Mouse (Mus musculus) pancreas, adult 10 weeks (tissue): Measurements from ENCODE around the gene Itga10. TPM values are rescaled to one million over a fixed set of nuclear protein-coding genes. Genes with fewer than 3 reads are reported as not detected.

Source experiments
- polyA plus RNA-seq: library from polyadenylated mRNA; stranded (reverse); fragments of 350-450 nt; fragmentation: Illumina TruSeq; extraction: RNeasy Lipid Tissue Mini Kit (QIAGEN cat#74804); gene quantifications from one replicate; pipeline ENCODE4 v1.2.3, GENCODE M21; 2015; ENCODE audit warnings: low read depth, low replicate concordance; ENCODE audit not compliant: insufficient read depth

Itga10 gene
- polyA plus RNA-seq: 3.6 TPM

DNA sequence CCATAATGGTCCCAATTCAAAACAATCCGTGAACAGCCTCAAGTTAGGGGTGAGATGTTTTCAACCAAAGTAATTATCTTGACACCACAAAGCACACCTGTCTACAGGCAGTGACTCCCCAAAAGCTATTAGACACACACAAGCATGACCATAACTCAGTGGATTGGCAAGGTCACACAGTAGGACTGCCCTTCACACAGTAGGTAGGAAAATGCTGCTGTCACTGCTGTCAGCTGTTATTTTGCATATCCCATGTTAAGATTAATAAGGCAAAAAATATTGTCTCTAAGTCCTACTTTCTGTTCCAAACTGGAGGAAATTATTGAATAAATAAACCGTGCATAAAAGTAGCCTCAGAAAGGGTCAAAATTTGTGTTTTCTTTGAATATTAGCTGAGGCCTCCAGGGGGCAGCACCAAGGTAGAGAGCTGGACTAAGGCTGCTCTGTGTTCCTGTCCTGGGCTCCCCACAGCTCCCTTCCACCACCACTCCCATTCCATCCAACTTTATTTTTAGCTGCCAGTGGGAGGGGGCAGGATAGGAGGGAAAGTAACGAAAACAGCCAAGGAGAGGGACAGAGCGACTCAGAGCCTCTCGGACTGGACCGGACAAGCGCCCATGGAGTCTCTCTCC lies at the start of gene Itga10:
Gene Itga10 (plus strand): TSS at position 567 of the 632 bp plus-strand sequence.

GRCm38 (mm10) chr3:96596228-96596707 lies 49.1 kb upstream of the Itga10 start, which contains the start of gene Ankrd34a:
Gene Ankrd34a, plus strand, starts transcription at chr3:96596636.

DNA sequence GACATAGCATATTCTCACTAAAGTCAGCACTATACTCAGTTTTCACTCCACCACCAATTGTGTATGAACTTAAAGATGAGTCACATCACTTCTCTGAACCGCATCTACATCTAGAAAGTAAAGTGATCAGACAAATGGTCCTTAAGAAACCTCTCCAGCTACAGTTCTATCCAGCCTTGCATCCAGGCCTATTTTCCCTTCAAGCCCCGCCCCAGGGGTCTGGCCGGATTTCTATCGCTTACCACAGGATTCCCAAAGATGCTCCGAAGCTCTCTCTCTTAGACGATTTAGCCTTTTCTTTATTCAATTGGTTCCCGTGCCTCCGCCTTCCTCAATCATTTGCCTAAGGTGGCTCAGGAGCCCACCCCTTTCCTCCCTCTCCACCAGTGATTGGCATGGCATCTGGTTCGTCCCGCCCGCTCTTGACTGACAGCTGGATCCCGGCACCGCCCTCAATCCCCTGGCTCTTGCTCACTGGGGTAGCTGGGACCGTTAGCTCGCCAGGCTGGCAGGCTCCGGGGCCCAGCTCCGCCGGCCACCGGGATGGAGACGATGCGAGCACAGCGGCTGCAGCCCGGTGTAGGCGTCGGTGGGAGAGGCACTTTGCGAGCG lies 44.6 kb upstream of the Itga10 start, which contains the start of gene Lix1l:
Gene Lix1l (plus strand): TSS at position 511 of the 612 bp plus-strand sequence.

GRCm38 (mm10) chr3:96629729-96630600 lies 15.4 kb upstream of the Itga10 start, which contains the start of gene Rbm8a:
Gene Rbm8a, plus strand, starts transcription at chr3:96629933.

DNA sequence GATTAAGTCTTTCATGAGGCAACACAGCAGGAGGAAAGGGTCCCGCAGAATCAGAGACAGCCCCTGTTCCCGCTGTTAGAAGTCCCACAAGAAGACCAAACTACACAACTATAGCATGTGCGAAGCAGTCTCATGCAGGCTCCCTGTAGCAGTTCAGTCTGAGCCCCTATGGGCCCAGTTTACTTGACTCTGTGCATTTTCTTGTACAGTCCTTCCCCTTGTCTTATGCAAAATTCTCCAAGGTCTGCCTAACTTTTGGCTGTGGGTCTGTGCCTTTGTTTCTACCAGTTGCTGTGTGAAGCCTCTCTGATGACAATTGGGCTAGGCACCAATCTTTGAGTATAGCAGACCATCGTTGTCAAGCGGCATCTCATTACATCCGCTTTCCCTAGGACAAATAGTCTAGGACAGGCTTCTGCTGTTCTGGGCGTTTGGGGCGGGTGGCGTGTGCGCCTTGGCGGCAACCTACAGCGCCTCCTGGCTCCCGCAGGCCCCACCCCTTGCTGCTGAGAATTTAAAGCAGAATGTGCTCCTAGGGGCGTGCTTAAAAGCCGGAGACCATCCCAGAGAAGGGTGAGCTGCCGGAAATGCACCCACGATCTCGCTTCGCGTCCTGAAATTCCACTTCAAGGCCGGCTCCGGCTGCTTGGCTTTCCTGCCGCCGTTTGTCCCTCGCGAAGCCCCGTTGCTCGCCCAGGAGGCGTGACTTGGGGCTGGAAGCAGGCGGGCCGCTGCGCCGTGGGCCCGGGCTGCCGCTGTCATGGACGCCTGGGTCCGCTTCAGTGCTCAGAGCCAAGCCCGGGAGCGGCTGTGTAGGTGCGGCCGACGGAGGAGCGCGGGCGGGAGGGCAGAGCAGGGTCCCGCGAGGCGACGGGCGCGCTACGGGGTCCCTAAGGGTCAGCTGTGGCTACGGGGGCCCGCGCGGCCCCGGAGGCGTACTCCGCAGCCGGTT lies 10.2 kb upstream of the Itga10 start, which contains the start of the genes Pex11b and Gm42957:
Gene Pex11b (plus strand): TSS at position 449 of the 952 bp plus-strand sequence.
Gene Gm42957 (plus strand): TSS at position 547 of the 952 bp plus-strand sequence.

DNA sequence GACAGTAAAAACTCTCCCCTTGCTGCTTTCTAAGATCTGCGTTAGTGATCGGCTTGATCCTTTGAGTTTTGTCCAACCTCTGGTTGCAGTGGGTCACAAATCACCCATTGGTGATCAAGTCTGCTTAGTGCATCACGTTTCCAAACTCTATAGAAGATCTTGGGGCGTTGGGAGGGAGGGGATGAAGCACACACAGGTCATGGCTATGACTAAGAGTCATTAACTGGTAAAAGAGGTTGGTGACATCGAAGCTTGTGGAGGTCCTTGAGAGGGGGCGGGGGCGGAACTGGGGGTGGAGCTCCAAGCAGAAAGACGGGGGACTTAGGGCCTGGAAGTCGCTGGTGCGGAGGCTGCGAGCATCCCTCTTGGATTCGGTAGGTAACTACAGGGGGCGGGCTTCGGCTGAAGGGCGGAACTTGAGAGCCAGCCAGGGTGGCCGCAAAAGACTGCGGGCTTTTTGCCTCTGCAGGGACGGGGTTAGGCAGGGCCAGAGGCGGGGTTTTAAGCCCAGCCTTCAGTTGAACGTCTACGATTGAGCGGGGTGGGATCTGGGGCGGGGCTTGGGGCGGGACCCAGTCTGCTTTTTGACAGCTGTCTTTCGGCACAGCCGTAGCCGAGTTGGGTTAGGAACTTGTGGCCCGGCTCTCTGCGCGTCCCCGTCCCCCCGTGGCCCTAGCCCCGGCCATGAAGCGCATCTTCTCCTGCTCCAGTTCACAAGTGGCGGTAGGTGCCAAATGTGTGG lies 24.5 kb downstream of the Itga10 start, which contains the start of gene Ankrd35:
Gene Ankrd35 (plus strand): TSS at position 405 of the 742 bp plus-strand sequence.

GRCm38 (mm10) chr3:96696198-96696765 lies 50.9 kb downstream of the Itga10 start, which contains the start of gene Pias3:
Gene Pias3, plus strand, starts transcription at chr3:96696384.

GRCm38 (mm10) chr3:96707903-96708683 lies 62.7 kb downstream of the Itga10 start, which contains the start of gene Nudt17:
Gene Nudt17, minus strand, starts transcription at chr3:96708562.

Other genes starting within 250 kb of the Itga10 start
- gene BC107364, start 193.3 kb upstream of the Itga10 start, polyA plus RNA-seq: not detected
- gene Hfe2, start 120.4 kb upstream of the Itga10 start, polyA plus RNA-seq: not detected
- 316 TPM for gene Txnip, start 87.6 kb upstream of the Itga10 start, polyA plus RNA-seq
- gene Gm16253, start 68.6 kb upstream of the Itga10 start, polyA plus RNA-seq: not detected
- gene Polr3gl, start 51.4 kb upstream of the Itga10 start, polyA plus RNA-seq: 15.7 TPM
- gene Ankrd34a, start 48.9 kb upstream of the Itga10 start, polyA plus RNA-seq: not detected
- 7.0 TPM for gene Lix1l, start 44.4 kb upstream of the Itga10 start, polyA plus RNA-seq
- 9.3 TPM for gene Rbm8a, start 15.7 kb upstream of the Itga10 start, polyA plus RNA-seq
- 13.1 TPM for gene Pex11b, start 10.2 kb upstream of the Itga10 start, polyA plus RNA-seq
- not detected for gene Gm42957, start 10.1 kb upstream of the Itga10 start, polyA plus RNA-seq
- 0.31 TPM for gene Ankrd35, start 24.5 kb downstream of the Itga10 start, polyA plus RNA-seq
- 12.7 TPM for gene Pias3, start 50.8 kb downstream of the Itga10 start, polyA plus RNA-seq
- gene Nudt17, start 63.0 kb downstream of the Itga10 start, polyA plus RNA-seq: 2.9 TPM
- gene Polr3c, start 82.0 kb downstream of the Itga10 start, polyA plus RNA-seq: 6.0 TPM
- gene Rnf115, start 82.1 kb downstream of the Itga10 start, polyA plus RNA-seq: 5.8 TPM
- not detected for gene Pdzk1, start 183.7 kb downstream of the Itga10 start, polyA plus RNA-seq
- gene Cd160, start 183.8 kb downstream of the Itga10 start, polyA plus RNA-seq: not detected